Mouse (Mus musculus): ENCODE measurements around the gene Atf7. TPM values are rescaled to one million over a fixed set of nuclear protein-coding genes. Genes with fewer than 3 reads are reported as not detected.

The Atf7 gene
- total RNA-seq, 1 experiment: 12.4 TPM

GRCm38 (mm10) chr15:102546246-102546645 lies 79.0 kb downstream of the Atf7 start:
- in situ Hi-C loops (cut with MboI; ENCODE audit: low sequenced_read_pairs in 2 of 2, unreplicated experiment in 2 of 2): no loop called here
- Histone ChIP-seq H3K9ac (ENCODE audit: insufficient read depth, low read depth, low read length, poor library complexity, severe bottlenecking) (no peak overlapping the region), H3K36me3 (ENCODE audit: control insufficient read depth, insufficient read depth, low read length, poor library complexity, severe bottlenecking) (no peaks in the 10 kb centered on the region; the same call in none of the 2 replicates), H3K4me1 (ENCODE audit: control insufficient read depth in 2 of 2, insufficient read depth in 2 of 2, low read length in 2 of 2, poor library complexity in 1 of 2) (no peaks in the 10 kb centered on the region), H3K27ac (ENCODE audit: insufficient read depth, low read depth, low read length, poor library complexity, severe bottlenecking) (no peak overlapping the region), H3K9me3 (ENCODE audit: control insufficient read depth, insufficient read depth, low read depth, low read length) (no peaks in the 10 kb centered on the region), H3K4me3 (ENCODE audit: insufficient read depth in 1 of 2, low read depth in 1 of 2, low read length in 2 of 2, poor library complexity in 1 of 2, severe bottlenecking in 1 of 2) (no peak overlapping the region)
- no peak for TF ChIP-seq HCFC1 (IDR thresholded peaks at IDR 0.05; ENCODE audit: borderline replicate concordance, insufficient read depth, low read length)
- no peak for TF ChIP-seq ZC3H11A (IDR thresholded peaks at IDR 0.05; ENCODE audit: borderline replicate concordance, low read depth, low read length)
- no peak for TF ChIP-seq MAFK (IDR thresholded peaks at IDR 0.05; ENCODE audit: insufficient read depth, low read depth, low read length)
- no peak for DNase-seq (ENCODE audit: low read depth, low spot score)

GRCm38 (mm10) chr15:102544801-102545200 lies 80.5 kb downstream of the Atf7 start:
- TF ChIP-seq HCFC1 (IDR thresholded peaks at IDR 0.05; ENCODE audit: borderline replicate concordance, insufficient read depth, low read length) (no peak), MAFK (IDR thresholded peaks at IDR 0.05; ENCODE audit: insufficient read depth, low read depth, low read length) (no peak), CHD2 (IDR thresholded peaks at IDR 0.05; ENCODE audit: low read depth, low read length) (no peak), ZC3H11A (IDR thresholded peaks at IDR 0.05; ENCODE audit: borderline replicate concordance, low read depth, low read length) (no peak), ZNF384 (IDR thresholded peaks at IDR 0.05; ENCODE audit: low read depth, low read length) (no peak)
- Histone ChIP-seq H3K36me3 (ENCODE audit: control insufficient read depth, insufficient read depth, low read length, poor library complexity, severe bottlenecking) (no peaks in the 10 kb centered on the region; the same call in none of the 2 replicates), H3K27ac (ENCODE audit: insufficient read depth, low read depth, low read length, poor library complexity, severe bottlenecking) (no peak overlapping the region), H3K9ac (ENCODE audit: insufficient read depth, low read depth, low read length, poor library complexity, severe bottlenecking) (no peak overlapping the region), H3K4me1 (ENCODE audit: control insufficient read depth in 2 of 2, insufficient read depth in 2 of 2, low read length in 2 of 2, poor library complexity in 1 of 2) (no peaks in the 10 kb centered on the region), H3K4me3 (ENCODE audit: insufficient read depth in 1 of 2, low read depth in 1 of 2, low read length in 2 of 2, poor library complexity in 1 of 2, severe bottlenecking in 1 of 2) (no peak overlapping the region), H3K9me3 (ENCODE audit: control insufficient read depth, insufficient read depth, low read depth, low read length) (no peaks in the 10 kb centered on the region)
- DNase-seq (ENCODE audit: low read depth, low spot score): no peak
- in situ Hi-C loops (cut with MboI; ENCODE audit: low sequenced_read_pairs in 2 of 2, unreplicated experiment in 2 of 2): no loop called here

DNA sequence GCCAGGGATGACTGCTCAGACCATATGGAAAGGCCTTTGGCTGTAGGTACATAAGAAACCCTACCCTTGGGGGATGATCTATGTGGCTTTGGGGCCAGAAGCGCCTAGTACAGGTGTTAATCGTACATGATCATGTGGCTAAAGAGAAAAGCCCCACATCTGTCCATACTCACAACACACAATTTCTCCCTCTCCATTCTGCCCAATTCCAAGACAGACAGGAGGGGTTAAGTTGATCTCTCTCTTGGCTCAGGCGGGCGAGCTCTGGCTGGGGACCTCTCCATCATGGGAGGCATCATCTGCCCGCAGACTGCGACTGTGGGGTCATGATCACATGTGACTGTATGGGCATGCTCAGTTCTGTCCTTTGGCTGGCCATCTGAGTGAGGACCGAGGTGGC lies 91.3 kb downstream of the Atf7 start:
- Histone ChIP-seq H3K9me3 (ENCODE audit: control insufficient read depth, insufficient read depth, low read depth, low read length) (no peaks in the 10 kb centered on the region), H3K36me3 (ENCODE audit: control insufficient read depth, insufficient read depth, low read length, poor library complexity, severe bottlenecking) (peaks cover 6% of the 10 kb centered on the region), H3K9ac (ENCODE audit: insufficient read depth, low read depth, low read length, poor library complexity, severe bottlenecking) (no peak overlapping the region), H3K4me1 (ENCODE audit: control insufficient read depth in 2 of 2, insufficient read depth in 2 of 2, low read length in 2 of 2, poor library complexity in 1 of 2) (no peaks in the 10 kb centered on the region), H3K4me3 (ENCODE audit: insufficient read depth in 1 of 2, low read depth in 1 of 2, low read length in 2 of 2, poor library complexity in 1 of 2, severe bottlenecking in 1 of 2) (no peak overlapping the region), H3K27ac (ENCODE audit: insufficient read depth, low read depth, low read length, poor library complexity, severe bottlenecking) (no peak overlapping the region)
- no peak for TF ChIP-seq HCFC1 (IDR thresholded peaks at IDR 0.05; ENCODE audit: borderline replicate concordance, insufficient read depth, low read length)
- no peak for TF ChIP-seq ZNF384 (IDR thresholded peaks at IDR 0.05; ENCODE audit: low read depth, low read length)
- TF ChIP-seq MAFK (IDR thresholded peaks at IDR 0.05; ENCODE audit: insufficient read depth, low read depth, low read length): no peak
- no peak for TF ChIP-seq CHD2 (IDR thresholded peaks at IDR 0.05; ENCODE audit: low read depth, low read length)
- no peak for TF ChIP-seq ZC3H11A (IDR thresholded peaks at IDR 0.05; ENCODE audit: borderline replicate concordance, low read depth, low read length)
- in situ Hi-C loops (cut with MboI; ENCODE audit: low sequenced_read_pairs in 2 of 2, unreplicated experiment in 2 of 2): no loop called here
- no peak for DNase-seq (ENCODE audit: low read depth, low spot score)

- no peak overlapping the region for H3K9ac ChIP-seq (ENCODE audit: insufficient read depth, low read depth, low read length, poor library complexity, severe bottlenecking)
- peaks cover 6% of the 10 kb centered on the region for H3K36me3 ChIP-seq (ENCODE audit: control insufficient read depth, insufficient read depth, low read length, poor library complexity, severe bottlenecking)
- H3K4me3 ChIP-seq (ENCODE audit: insufficient read depth in 1 of 2, low read depth in 1 of 2, low read length in 2 of 2, poor library complexity in 1 of 2, severe bottlenecking in 1 of 2): no peak overlapping the region
- in situ Hi-C loops (cut with MboI; ENCODE audit: low sequenced_read_pairs in 2 of 2, unreplicated experiment in 2 of 2): no loop called here
- H3K4me1 ChIP-seq (ENCODE audit: control insufficient read depth in 2 of 2, insufficient read depth in 2 of 2, low read length in 2 of 2, poor library complexity in 1 of 2): no peaks in the 10 kb centered on the region
- no peaks in the 10 kb centered on the region for H3K9me3 ChIP-seq (ENCODE audit: control insufficient read depth, insufficient read depth, low read depth, low read length)
- DNase-seq (ENCODE audit: low read depth, low spot score): no peak
- H3K27ac ChIP-seq (ENCODE audit: insufficient read depth, low read depth, low read length, poor library complexity, severe bottlenecking): no peak overlapping the region
- TF ChIP-seq MAFK (IDR thresholded peaks at IDR 0.05; ENCODE audit: insufficient read depth, low read depth, low read length) (no peak), HCFC1 (IDR thresholded peaks at IDR 0.05; ENCODE audit: borderline replicate concordance, insufficient read depth, low read length) (no peak), ZNF384 (IDR thresholded peaks at IDR 0.05; ENCODE audit: low read depth, low read length) (no peak), ZC3H11A (IDR thresholded peaks at IDR 0.05; ENCODE audit: borderline replicate concordance, low read depth, low read length) (no peak), CHD2 (IDR thresholded peaks at IDR 0.05; ENCODE audit: low read depth, low read length) (no peak)
Measured at GRCm38 (mm10) chr15:102532106-102532900, 93.0 kb downstream of the Atf7 start.

Data from ES-E14 (cell line).